Mouse (Mus musculus) kidney, adult 10 weeks (tissue): ENCODE measurements around the gene AI593442. TPM values are rescaled to one million over a fixed set of nuclear protein-coding genes. Genes with fewer than 3 reads are reported as not detected.

Source experiments
- polyA plus RNA-seq: library from polyadenylated mRNA; stranded (reverse); fragments of 350-450 nt; fragmentation: Illumina TruSeq; extraction: RNeasy Lipid Tissue Mini Kit (QIAGEN cat#74804); gene quantifications from one replicate; pipeline ENCODE4 v1.2.3, GENCODE M21; 2014; ENCODE audit warnings: low read depth, low replicate concordance

Gene AI593442
- polyA plus RNA-seq = not detected

GRCm38 (mm10) chr9:52679362-52679947, at the start of gene AI593442:
AI593442 (minus strand) TSS chr9:52679780.

